Mouse (Mus musculus) adrenal gland (tissue): Measurements from ENCODE around the gene Gatad2b.

Experiments
- intact Hi-C: fragments of 180-260 bp; cut with DNase I; formaldehyde crosslinking; loops from one replicate; pipeline ENCODE4 v1.15.1; 2025
- microRNA-seq, 2 experiments: library from miRNA; unstranded; fragments of <30 nt; microRNA quantifications; one replicate each; pipeline ENCODE4; 2019

Gatad2b gene

DNA sequence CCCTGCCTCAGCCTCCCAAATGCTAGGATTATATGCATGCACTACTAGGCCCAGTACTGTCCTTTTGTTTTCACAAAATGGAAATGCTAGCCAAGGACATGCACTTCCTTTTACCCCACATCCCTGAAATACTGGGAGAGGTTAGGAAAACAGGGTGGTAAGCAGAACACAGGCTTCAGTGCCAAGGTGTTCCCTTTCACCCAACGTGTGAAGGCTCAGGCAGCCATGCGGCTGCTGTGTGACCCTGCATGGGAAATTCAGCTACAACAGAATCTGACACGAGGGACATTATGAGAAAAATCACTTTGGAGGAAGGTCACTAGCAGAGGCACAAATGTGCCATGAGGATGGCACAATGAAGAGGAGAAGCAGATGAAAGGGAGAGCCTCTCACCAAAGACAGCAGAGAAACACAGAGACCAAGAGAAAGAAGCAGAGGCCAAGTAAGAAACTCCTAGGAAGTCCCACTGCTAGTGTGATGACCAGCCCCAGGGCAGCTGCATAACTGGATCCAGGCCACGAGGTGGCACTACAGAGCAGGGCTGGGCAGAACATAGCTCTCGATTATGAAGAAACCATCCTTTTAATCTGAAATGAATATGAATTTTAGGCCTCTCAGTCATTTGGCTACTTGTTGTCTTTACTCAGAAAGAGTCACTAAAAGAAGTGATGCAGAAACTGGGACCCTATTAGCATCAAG is 119.5 kb downstream of the Gatad2b start:
- intact Hi-C loops: loop anchor here (2.0 kb wide), 1 partner anchor 54 kb away; no protein-coding TSS in a partner anchor

DNA sequence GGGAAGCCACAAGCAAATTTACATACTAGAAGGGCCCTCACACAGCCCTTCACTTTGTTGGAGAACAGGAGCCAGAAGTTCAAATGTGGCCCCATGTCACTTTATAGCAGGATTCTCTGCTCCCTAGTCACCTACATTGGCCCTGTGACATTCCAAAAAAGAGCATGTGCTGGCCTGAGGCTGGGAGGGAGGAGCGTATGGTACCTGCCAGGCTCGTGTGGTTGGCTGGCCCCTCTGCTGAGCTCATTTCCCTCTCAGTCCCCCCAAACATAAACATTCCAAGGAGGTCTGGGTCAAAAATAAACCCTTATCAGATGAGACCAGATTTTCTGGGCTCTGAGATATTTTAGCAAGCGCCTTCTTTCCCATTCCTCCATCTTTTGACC is 120.0 kb downstream of the Gatad2b start:
- intact Hi-C loops: loop anchor here (2.0 kb wide), 1 partner anchor 54 kb away; no protein-coding TSS in a partner anchor

Small RNAs within 50 kb of the gene (microRNA-seq; reads per million reads assigned to microRNA genes)
- gene Mir7012: 0 to 0.23 reads per million in 2 experiments
